Mouse (Mus musculus) left cerebral cortex, adult 8-10 months (tissue): ENCODE results near the gene Emp1. TPM values are rescaled to one million over a fixed set of nuclear protein-coding genes. Genes with fewer than 3 reads are reported as not detected.

ENCODE experiments used
- DNase-seq, 2 experiments: peaks; one replicate each; pipeline ENCODE4 v3.0.0; 2022; ENCODE audit warnings: low spot score in 2 of 2
- total RNA-seq, 4 experiments: library from RNA; stranded (reverse); gene quantifications; 2 replicates each; pipeline ENCODE4 v1.2.4; 2022

The Emp1 gene
- total RNA-seq, 4 experiments from 2014 or later, result 1.6 to 1.9 (median 1.7) TPM

DNA sequence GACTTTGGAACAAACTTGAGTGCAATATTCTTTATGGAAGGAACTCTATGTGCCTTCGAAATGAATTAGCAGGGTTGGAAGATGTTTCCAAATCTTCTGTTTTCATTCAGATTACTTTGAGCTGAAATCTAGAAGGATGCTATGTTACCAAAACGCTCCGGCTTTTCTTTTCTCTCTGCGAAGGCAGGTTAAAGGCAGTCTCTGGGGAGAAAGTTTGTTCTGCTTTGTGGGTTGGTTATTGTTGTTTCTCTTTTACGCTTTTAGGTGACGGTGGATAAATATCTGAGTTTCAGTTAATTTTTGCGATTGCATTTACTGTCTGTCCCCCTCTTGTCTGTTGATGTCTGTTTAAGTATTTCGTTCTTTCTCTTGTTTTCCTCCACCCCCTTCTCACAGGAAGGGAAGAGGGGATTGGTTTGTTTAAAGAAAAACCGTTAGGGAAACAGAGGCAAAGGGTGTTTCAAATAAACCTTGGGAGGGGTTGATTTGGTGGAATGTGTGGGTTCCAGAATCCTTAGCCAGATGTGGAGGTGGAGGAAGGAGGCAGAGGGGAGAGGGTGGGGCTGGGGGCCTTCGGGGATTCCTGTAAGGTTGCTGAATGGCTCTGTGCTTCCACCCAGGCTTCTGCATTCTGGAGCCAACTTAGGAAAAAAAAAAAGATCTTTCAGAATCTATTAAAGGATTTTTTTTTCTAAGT lies 1.1 kb downstream of the Emp1 start:
- DNase-seq, result no peak

DNA sequence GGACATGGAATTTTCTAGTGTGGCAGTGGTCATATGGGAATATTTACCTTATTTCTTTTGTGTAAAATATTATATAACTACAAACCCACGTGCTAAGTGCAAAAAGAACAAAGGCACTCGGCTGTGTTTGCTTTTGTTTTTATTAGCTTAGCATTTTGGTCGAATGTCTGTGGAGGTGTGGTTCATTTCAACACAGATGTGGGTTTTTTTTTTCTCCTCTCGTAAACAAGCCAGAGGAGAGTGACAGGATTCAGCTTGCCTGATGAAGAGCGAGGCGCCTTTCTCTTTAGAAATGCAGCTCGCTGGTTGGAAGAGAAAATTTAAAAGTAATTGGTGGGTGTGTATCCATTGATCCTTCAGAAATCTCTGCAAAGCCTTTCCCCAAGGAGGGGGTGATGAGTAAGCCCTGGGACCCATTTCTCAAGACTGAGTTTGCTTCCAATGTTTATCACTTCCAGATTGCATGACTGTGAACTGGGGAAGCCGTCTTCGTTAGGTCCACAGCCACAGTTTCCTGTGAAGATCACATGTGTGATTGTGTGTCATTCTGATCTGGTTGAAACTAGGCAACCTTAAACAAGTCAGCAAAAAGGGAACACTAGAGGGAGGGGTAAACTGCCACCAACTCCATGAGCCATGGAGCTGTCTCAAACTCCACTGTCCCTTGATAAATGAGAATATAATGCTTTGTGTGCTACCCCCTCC lies 1.8 kb downstream of the Emp1 start:
- no peak for DNase-seq

DNA sequence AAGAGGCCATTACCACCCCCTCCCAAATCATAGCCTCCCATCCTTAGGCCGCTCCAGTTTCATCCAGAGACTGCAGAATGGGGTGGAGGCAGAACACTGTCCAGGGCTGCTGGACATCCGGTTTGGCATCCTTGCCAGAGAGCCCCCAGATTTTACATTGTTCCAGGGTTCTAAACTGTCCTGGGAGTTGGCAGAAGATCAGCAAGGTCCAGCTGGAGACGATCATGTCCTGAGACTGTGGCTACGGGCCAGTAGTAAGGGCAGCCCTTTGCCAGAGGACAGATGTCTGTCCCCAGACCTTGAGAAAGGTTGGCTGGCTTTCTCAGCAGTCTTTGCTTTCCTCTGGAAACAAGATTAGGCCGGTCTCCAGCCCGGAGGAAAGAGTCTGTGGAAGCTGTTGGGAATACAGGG lies 2.6 kb downstream of the Emp1 start:
- no peak for DNase-seq

DNA sequence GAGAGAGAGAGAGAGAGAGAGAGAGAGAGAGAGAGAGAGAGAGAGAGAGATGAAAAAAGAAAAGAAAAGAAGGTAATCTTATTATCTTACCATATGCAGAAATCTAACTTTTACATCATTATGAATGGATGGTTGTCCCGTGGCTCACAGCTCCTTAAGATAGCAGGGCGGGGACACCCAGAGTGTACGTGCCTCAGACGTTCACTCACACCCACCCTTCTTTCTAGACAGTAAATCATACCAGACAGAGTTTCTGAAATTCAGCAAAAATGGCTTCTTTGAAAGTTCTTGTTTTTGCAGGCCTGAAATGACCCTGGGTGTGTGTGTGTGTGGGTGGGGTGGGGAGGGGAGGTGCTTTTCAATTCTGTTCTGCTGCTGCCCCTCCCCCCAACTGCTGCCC lies 3.3 kb downstream of the Emp1 start:
- DNase-seq, result no peak

DNA sequence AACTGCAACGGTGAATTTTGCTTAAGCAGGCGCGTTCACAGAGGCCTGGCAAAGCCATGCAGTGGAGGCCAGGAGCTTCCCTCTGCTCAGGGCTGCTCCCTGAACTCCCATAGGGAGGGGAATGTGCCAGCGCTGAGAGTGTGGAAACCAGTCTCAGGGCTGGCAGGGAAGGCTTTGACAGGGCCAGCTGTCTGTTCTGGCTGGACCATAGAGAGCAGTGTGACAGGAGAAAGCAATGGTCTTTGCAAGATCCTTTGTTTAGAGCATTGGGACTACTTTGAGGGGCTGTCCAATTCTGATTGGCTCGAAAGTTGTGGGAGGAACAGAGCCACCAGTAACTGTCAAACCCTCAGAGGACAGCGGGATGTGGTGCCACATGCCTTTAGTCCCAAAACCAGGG lies 5.9 kb downstream of the Emp1 start:
- DNase-seq, result no peak

DNA sequence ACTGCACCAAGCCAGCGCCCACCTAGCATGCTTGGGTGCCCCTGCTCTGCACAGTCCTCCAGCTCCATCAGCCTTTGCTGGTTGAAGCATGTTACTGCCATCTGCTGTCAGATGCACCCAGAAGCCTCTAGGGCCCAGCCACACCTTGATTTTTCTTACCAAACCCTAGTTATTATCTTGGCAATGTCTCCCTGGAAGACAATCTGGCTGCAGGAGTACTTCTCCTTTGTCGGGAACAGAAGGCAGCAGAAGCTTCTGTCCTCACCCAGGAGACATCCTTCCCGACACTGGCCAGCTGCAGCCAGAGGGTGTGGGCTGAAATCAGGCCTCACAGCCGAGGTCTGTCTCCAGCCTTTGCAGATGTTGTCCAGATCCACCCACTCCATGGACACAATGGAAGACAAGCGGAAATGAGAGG lies 7.2 kb downstream of the Emp1 start:
- DNase-seq, result peak; percentile 13 to 15

DNA sequence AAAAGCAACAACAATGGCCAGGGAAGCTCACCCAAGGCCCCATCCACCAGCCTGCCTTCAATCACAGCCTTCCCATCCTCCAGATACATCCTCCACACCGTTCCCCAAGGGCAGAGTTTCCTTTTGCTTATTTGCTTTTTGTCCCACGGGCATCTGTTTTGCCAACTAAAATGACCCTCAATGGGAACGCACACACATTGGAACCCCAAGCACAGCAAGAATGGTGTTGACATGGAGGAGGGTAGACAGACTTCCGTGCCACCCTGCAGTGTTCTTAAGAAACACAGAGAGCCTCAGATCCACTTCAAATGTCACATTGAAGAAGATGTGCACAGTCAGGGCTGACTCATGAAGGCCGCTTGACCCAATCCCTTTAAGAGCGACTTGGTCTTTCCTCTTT lies 8.6 kb downstream of the Emp1 start:
- DNase-seq, result no peak

DNA sequence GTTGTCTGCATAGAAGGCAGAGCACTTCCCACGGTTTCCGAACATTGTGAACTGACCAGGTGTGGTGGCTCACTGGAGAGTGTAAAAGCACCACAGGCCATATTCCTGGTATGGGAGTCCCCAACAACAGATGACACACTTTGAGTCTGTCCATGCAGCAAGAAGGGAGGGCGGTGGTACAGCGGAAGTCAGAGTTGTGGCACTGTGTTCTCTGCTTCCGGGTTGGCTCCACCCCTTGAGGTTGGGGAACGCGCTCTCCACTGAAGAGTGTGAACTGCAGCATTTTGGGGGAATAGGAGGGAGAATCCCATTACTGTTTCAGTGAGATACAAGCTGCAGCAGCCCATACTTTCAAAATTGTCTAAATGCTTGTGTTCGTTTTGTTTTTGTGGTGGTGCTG lies 11.0 kb downstream of the Emp1 start:
- DNase-seq, result no peak

DNA sequence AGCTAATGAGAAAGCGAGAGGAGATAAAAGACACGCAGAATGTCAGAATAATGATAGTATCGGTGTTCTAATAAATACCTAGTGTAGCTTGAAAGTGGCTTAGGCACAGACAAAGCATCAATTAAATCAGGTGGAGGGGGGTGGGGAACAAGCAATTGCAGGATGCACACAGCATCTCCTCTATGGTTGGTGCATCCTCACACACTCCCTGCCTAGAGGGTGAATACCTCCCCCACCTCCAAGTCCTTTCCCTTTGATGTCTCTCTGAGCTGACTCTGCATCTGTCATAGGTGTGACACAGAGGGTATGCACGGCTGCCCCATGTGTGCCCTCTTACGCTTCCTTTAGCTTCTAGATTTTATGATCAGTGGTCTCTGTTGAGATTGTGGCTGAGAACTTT lies 13.5 kb downstream of the Emp1 start:
- no peak for DNase-seq

DNA sequence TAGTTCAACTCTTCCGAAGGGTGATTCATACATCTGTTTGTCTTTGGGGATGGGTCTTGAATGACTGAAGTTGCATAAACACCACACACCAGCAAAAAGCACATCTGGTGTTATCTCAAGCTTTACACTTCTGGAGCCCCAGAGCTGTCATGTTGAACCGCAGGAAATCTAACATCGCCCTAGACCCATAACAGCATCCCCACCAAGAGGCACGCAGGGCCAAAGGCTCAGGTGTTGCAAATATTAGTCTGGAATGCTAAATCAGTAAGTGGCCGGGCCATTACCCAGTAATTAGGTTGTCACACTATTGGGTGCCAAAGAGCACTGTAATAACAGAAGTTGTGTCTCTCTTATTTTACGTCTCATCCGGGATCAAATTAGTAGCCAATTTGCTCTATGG lies 13.9 kb downstream of the Emp1 start:
- no peak for DNase-seq

DNA sequence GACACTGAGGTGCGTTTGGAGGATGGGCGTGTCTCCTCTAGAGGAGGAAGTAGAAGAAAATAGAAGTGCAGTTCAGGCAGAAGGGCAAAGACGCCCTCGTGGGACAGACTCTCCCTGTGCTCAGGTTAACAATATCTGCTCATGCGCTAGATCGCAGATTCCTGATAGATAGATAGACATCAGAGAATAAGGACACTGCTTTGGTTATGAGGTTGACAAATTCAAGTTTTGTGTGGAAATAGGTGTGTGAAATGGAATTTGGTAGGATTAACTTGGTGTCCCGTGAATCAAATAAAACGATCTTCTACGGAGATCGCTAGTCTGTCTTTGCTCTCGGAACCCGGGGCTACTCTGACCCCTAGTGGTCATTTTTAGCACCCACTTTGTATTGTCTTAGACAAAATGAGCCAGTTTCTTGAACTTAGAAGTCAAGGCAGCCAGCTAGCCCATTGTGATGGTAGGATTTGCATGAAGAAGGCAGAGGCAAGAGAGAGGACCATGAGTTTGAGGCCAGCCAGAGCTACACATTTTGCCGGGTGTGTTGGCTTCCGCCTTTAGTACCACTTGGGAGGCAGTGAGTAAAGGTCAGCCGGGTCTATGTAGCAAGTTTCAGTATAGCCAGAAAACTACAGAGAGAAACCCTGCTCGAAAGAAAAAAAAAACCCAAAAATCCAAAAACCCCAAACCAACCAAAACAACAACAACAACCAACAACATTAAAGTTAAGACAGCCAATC lies 15.4 kb downstream of the Emp1 start:
- DNase-seq, result peak; percentile 18 to 44

DNA sequence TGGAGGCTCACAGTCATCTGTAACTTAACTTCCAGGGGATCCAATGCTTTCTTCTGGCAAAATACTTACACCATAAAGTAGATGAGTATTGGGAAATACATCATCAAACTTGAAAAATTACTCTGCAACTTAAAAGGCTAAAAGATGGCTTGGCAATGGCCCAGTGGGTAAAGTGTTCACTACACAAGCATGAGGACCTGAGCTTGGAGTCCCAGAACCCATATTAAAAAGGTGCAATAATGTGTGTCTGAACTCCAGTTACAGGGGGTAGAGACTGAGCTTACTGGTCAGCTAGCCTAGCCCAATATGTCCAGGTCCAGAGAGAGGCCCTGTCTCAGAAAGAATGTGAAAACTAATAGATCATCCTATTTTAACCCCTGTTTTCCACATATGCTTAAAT lies 21.6 kb downstream of the Emp1 start:
- DNase-seq, result no peak

DNA sequence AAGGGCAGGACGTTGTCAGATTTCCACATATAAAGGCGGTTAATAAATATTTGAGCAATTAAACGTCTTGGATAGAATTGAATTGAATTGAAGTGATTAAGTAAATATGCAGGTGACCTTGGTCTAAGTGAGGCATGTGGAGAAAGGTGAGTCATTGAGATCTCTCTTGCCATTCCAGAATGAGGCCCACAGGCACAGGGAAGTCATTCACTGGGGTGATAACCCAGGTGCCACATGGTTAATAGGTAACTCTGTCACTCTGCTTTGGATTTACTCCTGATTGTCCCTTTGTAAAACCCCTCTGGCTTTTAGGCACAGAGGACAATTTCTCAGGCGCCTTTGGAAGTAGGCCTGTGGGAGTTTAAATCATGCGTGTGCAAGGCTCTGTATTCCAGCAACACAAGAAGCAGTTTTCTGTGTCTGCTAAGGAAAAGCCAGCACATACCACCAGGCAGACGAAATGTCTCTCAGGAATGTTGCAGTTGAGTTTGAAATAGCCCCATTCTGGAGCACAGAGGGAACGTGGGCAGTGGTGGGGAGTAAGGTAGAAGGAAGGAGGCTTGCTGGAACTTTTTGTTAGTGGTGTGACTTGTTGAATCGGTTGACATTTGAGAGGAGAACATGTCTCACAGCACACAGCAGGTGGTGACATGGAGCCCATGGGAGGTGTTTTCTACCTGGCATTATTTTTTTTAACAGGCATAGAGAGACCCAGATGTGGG lies 23.6 kb downstream of the Emp1 start:
- peak in 1 of 2 experiments; percentile 48 for DNase-seq

DNA sequence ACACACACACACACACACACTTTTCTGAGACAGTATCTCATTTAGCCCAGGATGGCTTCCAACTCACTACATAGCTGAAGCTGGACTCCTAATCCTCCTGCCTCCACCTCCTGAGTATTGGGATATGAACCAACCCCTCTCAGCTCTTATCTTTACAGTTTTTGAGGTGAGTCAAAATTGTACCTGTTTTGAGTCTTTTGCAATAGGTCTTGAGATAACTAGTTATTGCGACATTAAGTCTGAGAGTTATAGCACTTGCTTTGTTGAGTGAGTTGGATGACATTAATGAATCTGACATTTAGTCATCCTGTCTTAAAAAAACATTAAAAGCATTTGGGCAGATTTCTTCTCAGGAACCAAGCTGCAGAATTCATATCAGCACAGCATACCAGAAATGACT lies 25.3 kb downstream of the Emp1 start:
- no peak for DNase-seq

DNA sequence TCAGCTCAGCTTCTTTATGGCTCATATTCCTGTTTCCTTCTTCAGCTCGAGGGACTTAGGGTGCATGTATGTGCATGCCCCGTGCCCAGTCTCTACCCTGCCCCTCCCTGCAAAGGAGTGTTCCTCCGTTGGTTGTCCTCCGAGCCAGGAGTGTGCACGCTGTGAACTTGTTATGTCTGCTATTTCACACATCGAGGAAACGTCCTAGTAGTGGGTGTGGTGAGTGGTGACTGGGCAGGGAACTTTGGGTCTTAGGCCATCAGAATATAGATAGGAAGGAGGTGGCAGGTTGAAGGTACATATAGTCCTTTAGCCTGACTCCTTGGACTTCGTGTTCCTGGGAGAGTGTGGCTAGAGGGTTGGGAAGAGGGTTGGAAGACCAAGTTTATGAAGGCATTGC lies 26.4 kb downstream of the Emp1 start:
- no peak for DNase-seq

DNA sequence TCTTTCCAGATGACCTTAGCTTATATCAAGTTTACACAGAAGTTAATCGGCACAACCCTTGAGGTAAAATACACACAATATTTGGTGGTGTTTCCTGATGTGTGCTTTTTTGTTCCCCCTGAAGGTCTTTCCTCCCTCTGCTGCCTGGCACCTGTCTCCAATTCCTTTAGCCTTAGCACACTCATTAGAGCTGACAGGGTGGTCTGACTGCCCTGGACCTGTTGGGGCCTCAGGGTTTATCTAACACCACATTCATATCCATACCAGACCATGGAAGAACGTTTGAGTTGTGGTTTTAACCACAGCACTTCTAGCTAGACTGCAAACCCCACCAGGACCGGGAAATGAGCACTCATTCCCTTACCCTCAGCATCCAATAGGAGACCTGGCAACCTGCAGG lies 28.1 kb downstream of the Emp1 start:
- DNase-seq, result no peak

DNA sequence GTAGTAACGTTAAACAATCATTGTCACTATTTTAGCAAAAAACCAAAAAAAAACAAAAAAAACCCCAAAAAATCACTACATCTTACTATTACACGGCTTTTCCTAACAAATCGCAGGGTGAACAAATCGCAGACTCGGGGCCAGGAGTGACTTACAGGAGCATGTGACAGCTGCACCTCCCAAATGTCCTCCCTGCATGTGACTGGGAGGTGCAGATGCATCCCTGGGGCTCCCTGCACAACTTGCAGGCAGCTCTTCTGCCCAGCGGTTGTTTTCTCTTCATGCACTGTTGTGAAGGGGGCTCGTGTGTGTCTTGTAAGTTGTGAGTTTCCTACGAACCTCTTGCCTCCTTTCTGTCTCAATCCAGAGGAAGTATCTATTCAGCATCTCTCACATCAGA lies 33.0 kb downstream of the Emp1 start:
- DNase-seq, result no peak

DNA sequence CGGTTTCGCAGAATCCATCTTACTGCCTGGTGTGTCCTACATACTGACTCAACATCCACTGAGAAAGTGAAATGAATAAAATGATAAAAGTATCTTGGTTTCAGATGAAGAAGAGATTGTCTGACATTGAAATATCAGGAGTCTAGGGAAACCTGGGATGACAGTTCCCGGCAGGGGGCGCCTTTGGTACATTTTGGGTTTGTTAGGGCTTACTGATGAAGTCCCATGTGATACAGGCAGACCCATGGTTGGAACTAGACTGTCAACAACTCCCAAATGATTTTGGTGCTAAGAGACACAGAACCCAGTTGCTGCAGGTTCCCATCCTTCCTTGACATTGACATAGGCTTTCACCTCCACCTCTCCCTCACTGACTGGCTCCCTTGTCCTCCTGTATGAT lies 34.7 kb downstream of the Emp1 start:
- DNase-seq, result no peak

DNA sequence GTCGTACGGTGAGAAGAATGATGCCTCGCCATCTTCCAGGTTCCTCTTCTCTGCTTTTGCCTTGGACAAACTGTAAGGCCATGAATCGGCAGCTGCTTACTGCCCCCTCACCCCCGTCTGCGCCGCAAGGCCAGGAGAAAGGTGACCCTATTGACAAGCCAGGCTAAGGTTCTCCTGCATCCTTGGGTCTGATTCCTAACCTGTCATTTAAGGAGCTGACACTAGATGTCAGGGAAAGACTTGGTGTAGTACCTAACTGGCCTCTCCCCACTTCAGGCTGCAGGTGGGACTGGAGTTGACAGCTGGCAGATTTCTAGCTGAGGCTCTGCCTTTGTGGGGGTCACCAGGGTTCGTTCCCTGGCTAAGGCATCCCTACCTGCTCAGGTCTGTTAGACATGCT lies 35.4 kb downstream of the Emp1 start:
- DNase-seq, result no peak

DNA sequence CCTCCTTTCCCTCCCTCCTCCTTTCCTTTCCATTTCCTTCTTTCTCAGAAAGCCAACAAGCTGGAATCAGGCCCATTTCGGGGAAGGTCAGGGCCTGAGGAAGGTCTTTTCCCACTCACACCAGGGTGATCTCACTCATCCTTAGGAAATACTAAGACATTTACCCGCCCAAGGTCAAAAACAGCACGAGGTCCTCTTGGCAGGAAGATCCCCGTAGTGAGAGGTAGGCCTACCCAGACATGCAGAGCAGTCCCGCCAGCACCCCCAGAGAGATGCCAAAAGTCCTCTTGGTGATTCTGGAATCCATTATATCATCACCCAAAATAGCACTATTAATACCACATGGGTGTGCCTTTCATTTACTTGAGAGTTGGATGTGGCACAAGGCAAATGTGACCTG lies 36.5 kb downstream of the Emp1 start:
- no peak for DNase-seq

DNA sequence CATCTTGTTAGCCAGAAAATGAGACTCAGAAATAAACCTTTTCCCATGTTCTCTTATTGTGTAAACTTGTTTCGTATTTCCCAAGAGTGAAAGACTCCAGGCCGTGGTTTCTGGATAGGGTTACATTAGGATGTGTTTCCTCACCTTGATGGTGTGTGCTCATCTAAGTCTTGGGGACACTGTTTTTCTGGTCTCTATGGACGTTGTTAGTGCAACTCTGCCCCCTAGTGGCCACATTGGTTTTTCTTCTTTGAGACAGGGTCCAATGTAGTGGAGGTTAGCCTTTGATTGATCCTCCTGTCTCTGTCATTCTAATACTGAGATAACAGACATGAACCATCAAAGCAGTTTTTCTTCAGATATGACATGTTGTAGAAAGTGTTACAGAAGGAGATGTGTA lies 38.0 kb downstream of the Emp1 start:
- DNase-seq, result peak in 1 of 2 experiments; percentile 42

DNA sequence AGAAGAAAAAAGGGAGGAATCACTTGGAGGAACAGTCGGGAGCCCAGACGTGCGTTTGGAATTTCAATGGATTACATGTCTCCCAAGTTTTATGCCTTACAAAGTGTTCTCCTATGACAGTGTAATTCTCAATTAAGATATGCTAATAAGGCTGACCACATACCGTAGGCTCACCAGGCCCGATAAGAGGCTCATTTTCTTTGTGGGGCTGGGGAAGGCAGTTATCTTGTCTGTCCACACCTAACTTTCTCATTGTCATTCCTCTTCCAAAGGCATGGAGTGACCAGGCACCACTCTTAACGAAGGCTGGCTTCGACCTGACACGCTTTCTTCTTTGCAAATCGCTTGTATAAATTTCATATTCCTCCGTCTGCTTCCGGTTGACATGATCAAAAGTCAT lies 42.7 kb downstream of the Emp1 start:
- DNase-seq, result no peak
